Mouse (Mus musculus): ENCODE measurements around the gene Ropn1.

- TF ChIP-seq CTCF (IDR thresholded peaks at IDR 0.05; ENCODE audit: borderline replicate concordance, insufficient read depth, low read depth, low read length) (no peak), POLR2A (IDR thresholded peaks at IDR 0.05; ENCODE audit: borderline replicate concordance, insufficient read depth, low read length) (peak; percentile 10; the same call in 1 of the 2 replicates)
These were observed 40.8 kb downstream of the Ropn1 start, which contains the start of gene Ccdc14 for GRCm38 (mm10) chr16:34690334-34691144.

Measured in cerebellum, adult 2 months (tissue).